ENCODE assay signal across 9 mouse cellular contexts in the genomic region with DNA sequence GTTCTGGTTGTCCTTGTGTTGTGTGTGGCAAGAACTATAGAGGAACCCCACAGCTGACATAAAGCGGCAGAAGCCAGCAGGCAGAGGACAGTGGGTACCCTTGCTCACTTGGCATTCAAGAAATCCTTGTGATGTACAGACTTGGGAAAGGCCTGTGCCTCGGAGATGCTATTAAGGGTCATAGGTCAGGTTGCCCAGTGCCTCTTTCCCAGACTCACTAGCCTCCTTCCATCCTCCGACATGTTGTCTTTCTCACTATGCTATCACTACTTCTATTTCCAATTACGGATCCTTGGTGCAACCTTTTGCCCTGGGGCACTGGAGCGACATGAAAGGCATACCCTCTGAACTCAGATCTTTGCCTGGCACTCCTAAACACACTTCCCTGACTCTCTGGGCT.
"Had no signal": no experiment of that assay in that cellular context is flagged by ENCODE, and none has a peak within 500 bp of the region (broad histone marks: within the 10 kb centered on the region; RNA-seq: fewer than 3 reads in every experiment).

No protein-coding gene starts in this region.

- H3K27ac ChIP-seq: liver, embryonic 12.5 days; midbrain, embryonic 15.5 days; neural tube, embryonic 13.5 days had no signal

- H3K9me3 ChIP-seq: limb, embryonic 15.5 days; liver, embryonic 12.5 days; midbrain, embryonic 10.5 days; midbrain, embryonic 15.5 days; neural tube, embryonic 13.5 days had no signal

- ATAC-seq: liver, embryonic 12.5 days had no signal

- H3K4me1 ChIP-seq: liver, embryonic 12.5 days had no signal

- H3K36me3 ChIP-seq: limb, embryonic 15.5 days; liver, embryonic 12.5 days; midbrain, embryonic 10.5 days; midbrain, embryonic 15.5 days; neural tube, embryonic 13.5 days had no signal

- DNase-seq: kidney, postnatal 10 days; lung, postnatal 10 days; spleen, adult 18-20 months; thymus, postnatal 4 days had no signal

- H3K9ac ChIP-seq: limb, embryonic 15.5 days; liver, embryonic 12.5 days; midbrain, embryonic 15.5 days; neural tube, embryonic 13.5 days had no signal

- H3K27me3 ChIP-seq: limb, embryonic 15.5 days; liver, embryonic 12.5 days; midbrain, embryonic 15.5 days; neural tube, embryonic 13.5 days had no signal

- H3K4me3 ChIP-seq: limb, embryonic 15.5 days; liver, embryonic 12.5 days; midbrain, embryonic 15.5 days; neural tube, embryonic 13.5 days had no signal
